ENCODE assay signal across 10 mouse cellular contexts in the genomic region with DNA sequence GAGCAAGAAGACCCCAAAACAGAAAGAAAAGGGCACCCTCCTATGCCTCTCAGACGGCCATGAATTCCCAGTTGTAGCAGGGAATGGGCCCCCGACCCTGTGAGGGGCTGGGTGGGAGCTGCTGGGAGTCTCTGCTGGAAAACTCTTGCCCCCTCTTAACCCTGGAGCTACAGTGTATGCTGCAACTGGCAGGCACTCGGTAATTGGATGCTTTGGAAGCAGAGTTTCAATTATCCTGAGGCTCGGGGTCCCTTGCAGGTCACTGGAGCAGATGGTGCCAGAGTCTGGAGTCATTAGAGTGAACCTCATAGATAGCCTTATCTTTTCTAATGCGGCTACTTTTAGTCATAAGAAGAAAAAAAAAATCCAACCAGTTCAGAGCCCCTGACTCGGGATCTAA. TPM values are rescaled to one million over a fixed set of nuclear protein-coding genes. Genes with fewer than 3 reads are reported as not detected.
DNase-seq lines count a peak whose midpoint lies in the region; ATAC-seq lines count a peak whose summit lies in the region.
"Had no signal": no experiment of that assay in that cellular context is flagged by ENCODE, and none has a peak within 500 bp of the region (broad histone marks: within the 10 kb centered on the region; RNA-seq: fewer than 3 reads in every experiment).

No protein-coding gene starts in this region.

- peak overlapping the region; percentile 13; the same call in 1 of the 2 replicates for H3K27ac ChIP-seq in heart, embryonic 15.5 days
- peak overlapping the region; percentile 82 for H3K27ac ChIP-seq in hindbrain, embryonic 10.5 days
- peak overlapping the region; percentile 69; the same call in 1 of the 2 replicates for H3K27ac ChIP-seq in midbrain, embryonic 12.5 days (replicated peaks)
- no peak overlapping the region for H3K27ac ChIP-seq in liver, embryonic 12.5 days

- H3K36me3 ChIP-seq in heart, embryonic 15.5 days: peaks cover 9% of the 10 kb centered on the region; the same call in 1 of the 2 replicates
- H3K36me3 ChIP-seq in hindbrain, embryonic 10.5 days: peaks cover 84% of the 10 kb centered on the region
- peaks cover 53% of the 10 kb centered on the region for H3K36me3 ChIP-seq in midbrain, embryonic 12.5 days
- H3K36me3 ChIP-seq in liver, embryonic 12.5 days: no peaks in the 10 kb centered on the region

- no peak for DNase-seq in heart, adult 9 months (ENCODE audit: low spot score in 2 of 2)
- peak; percentile 76 for DNase-seq in embryo, embryonic 11 days
- peak; percentile 45 for DNase-seq in hindbrain, embryonic 10.5 days (ENCODE audit: low spot score)
- DNase-seq in spleen, postnatal 14 days (ENCODE audit: low spot score in 2 of 2): no peak
- DNase-seq in ovary, postnatal 14 days (ENCODE audit: low spot score): no peak
- DNase-seq: kidney, postnatal 36 days; thymus, postnatal 4 days had no signal

- H3K4me2 ChIP-seq in heart, embryonic 15.5 days: no peak overlapping the region
- H3K4me2 ChIP-seq in midbrain, embryonic 12.5 days (replicated peaks): no peak overlapping the region
- no peak overlapping the region for H3K4me2 ChIP-seq in liver, embryonic 12.5 days

- no peak overlapping the region for H3K4me3 ChIP-seq in heart, embryonic 15.5 days
- no peak overlapping the region for H3K4me3 ChIP-seq in hindbrain, embryonic 10.5 days
- no peak overlapping the region for H3K4me3 ChIP-seq in midbrain, embryonic 12.5 days
- no peak overlapping the region for H3K4me3 ChIP-seq in liver, embryonic 12.5 days

- ATAC-seq in heart, embryonic 15.5 days (replicated peaks; ENCODE audit: insufficient number of reproducible peaks, insufficient read depth, low FRiP score, low read depth): peak; percentile 60; the same call in 1 of the 2 replicates
- peak; percentile 88 for ATAC-seq in midbrain, embryonic 12.5 days (ENCODE audit: low FRiP score, low read depth)
- ATAC-seq in liver, embryonic 12.5 days: no peak

- H3K9ac ChIP-seq in heart, embryonic 15.5 days: no peak overlapping the region
- H3K9ac ChIP-seq in midbrain, embryonic 12.5 days (replicated peaks): no peak overlapping the region
- H3K9ac ChIP-seq in liver, embryonic 12.5 days: no peak overlapping the region

- no peaks in the 10 kb centered on the region for H3K27me3 ChIP-seq in heart, embryonic 15.5 days
- no peaks in the 10 kb centered on the region for H3K27me3 ChIP-seq in hindbrain, embryonic 10.5 days (ENCODE audit: insufficient read depth, poor library complexity, severe bottlenecking)
- H3K27me3 ChIP-seq in midbrain, embryonic 12.5 days: no peaks in the 10 kb centered on the region
- no peaks in the 10 kb centered on the region for H3K27me3 ChIP-seq in liver, embryonic 12.5 days (replicated peaks)

- 25% methylated on average over 6 of the region's 6 CpGs for WGBS in heart, embryonic 15.5 days
- WGBS in hindbrain, embryonic 10.5 days: 29% methylated on average over 6 of the region's 6 CpGs
- 21% methylated on average over 6 of the region's 6 CpGs for WGBS in midbrain, embryonic 12.5 days
- 48% methylated on average over 6 of the region's 6 CpGs for WGBS in liver, embryonic 12.5 days (ENCODE audit: insufficient replicate concordance)

- H3K9me3 ChIP-seq in heart, embryonic 15.5 days (replicated peaks): no peaks in the 10 kb centered on the region
- H3K9me3 ChIP-seq in hindbrain, embryonic 10.5 days: no peaks in the 10 kb centered on the region
- H3K9me3 ChIP-seq in midbrain, embryonic 12.5 days: no peaks in the 10 kb centered on the region
- no peaks in the 10 kb centered on the region for H3K9me3 ChIP-seq in liver, embryonic 12.5 days (replicated peaks)

- H3K4me1 ChIP-seq in heart, embryonic 15.5 days (replicated peaks): peaks cover 48% of the 10 kb centered on the region
- peaks cover 55% of the 10 kb centered on the region for H3K4me1 ChIP-seq in hindbrain, embryonic 10.5 days (replicated peaks)
- peaks cover 21% of the 10 kb centered on the region for H3K4me1 ChIP-seq in midbrain, embryonic 12.5 days
- H3K4me1 ChIP-seq in liver, embryonic 12.5 days: peaks cover 27% of the 10 kb centered on the region

RNA-seq across cellular contexts. Expression of a gene that starts 11.3 kb away (rescaled TPM):
- polyA plus RNA-seq in heart, embryonic 15.5 days (2015; fragmentation: Nextera tagmentation; extraction: Ambion mirVana): 20.2 and 21.0 TPM in 2 replicates
- 37.4 and 45.5 TPM in 2 replicates for polyA plus RNA-seq in hindbrain, embryonic 10.5 days (2016; fragmentation: Nextera tagmentation; extraction: Ambion mirVana)
- 32.4 and 32.6 TPM in 2 replicates for polyA plus RNA-seq in midbrain, embryonic 12.5 days (2016; fragmentation: Nextera tagmentation; extraction: Ambion mirVana)
- polyA plus RNA-seq in liver, embryonic 12.5 days (2016; fragmentation: Nextera tagmentation; extraction: Ambion mirVana): 5.4 and 5.6 TPM in 2 replicates

RNA-seq across cellular contexts. Expression of a gene that starts 47.0 kb away (rescaled TPM):
- polyA plus RNA-seq in heart, embryonic 15.5 days (2015; fragmentation: Nextera tagmentation; extraction: Ambion mirVana): 4.6 and 5.4 TPM in 2 replicates
- polyA plus RNA-seq in hindbrain, embryonic 10.5 days (2016; fragmentation: Nextera tagmentation; extraction: Ambion mirVana): 10.4 and 12.8 TPM in 2 replicates
- 8.4 and 9.3 TPM in 2 replicates for polyA plus RNA-seq in midbrain, embryonic 12.5 days (2016; fragmentation: Nextera tagmentation; extraction: Ambion mirVana)
- 1.0 and 1.4 TPM in 2 replicates for polyA plus RNA-seq in liver, embryonic 12.5 days (2016; fragmentation: Nextera tagmentation; extraction: Ambion mirVana)

Comparison
In these comparisons a context has a peak if more than half of its experiments do, and no peak if none do; other contexts are left out.
1. DNase-seq: peak in embryo, embryonic 11 days (single experiment) and hindbrain, embryonic 10.5 days (single experiment); none in heart, adult 9 months (0 of 2), spleen, postnatal 14 days (0 of 2) and ovary, postnatal 14 days (single experiment).